Mouse (Mus musculus) telencephalon, adult 2 months (tissue): ENCODE results near the gene Sorcs2.

ENCODE experiments used
- DNase-seq: peaks from one replicate; pipeline ENCODE4 v3.0.0-alpha.2; 2011; ENCODE audit warnings: low read depth, low spot score

Sorcs2 gene

GRCm38 (mm10) chr5:36178785-36179184, 219.2 kb downstream of the Sorcs2 start:
- no peak for DNase-seq

GRCm38 (mm10) chr5:36178215-36178614, 219.7 kb downstream of the Sorcs2 start:
- DNase-seq, result no peak

GRCm38 (mm10) chr5:36176873-36177272, 221.1 kb downstream of the Sorcs2 start:
- DNase-seq, result no peak

- DNase-seq, result no peak
Measured at GRCm38 (mm10) chr5:36176409-36176808, 221.5 kb downstream of the Sorcs2 start.

- no peak for DNase-seq
Measured at GRCm38 (mm10) chr5:36174569-36175115, 223.3 kb downstream of the Sorcs2 start.

- DNase-seq, result peak; percentile 27
Measured at GRCm38 (mm10) chr5:36168963-36169650, 228.8 kb downstream of the Sorcs2 start.

GRCm38 (mm10) chr5:36166346-36167013, 231.5 kb downstream of the Sorcs2 start:
- no peak for DNase-seq

- no peak for DNase-seq
Measured at GRCm38 (mm10) chr5:36165424-36166302, 232.3 kb downstream of the Sorcs2 start.

- DNase-seq, result no peak
Measured at GRCm38 (mm10) chr5:36154879-36155485, 243.0 kb downstream of the Sorcs2 start.

- DNase-seq, result no peak
Measured at GRCm38 (mm10) chr5:36153261-36153660, 244.7 kb downstream of the Sorcs2 start.

- no peak for DNase-seq
Measured at GRCm38 (mm10) chr5:36151086-36151485, 246.9 kb downstream of the Sorcs2 start.

GRCm38 (mm10) chr5:36149098-36149497, 248.8 kb downstream of the Sorcs2 start:
- DNase-seq, result no peak

- no peak for DNase-seq
Measured at GRCm38 (mm10) chr5:36146589-36146988, 251.3 kb downstream of the Sorcs2 start.

- no peak for DNase-seq
Measured at GRCm38 (mm10) chr5:36144560-36144959, 253.4 kb downstream of the Sorcs2 start.

- DNase-seq, result no peak
Measured at GRCm38 (mm10) chr5:36141676-36142255, 256.2 kb downstream of the Sorcs2 start.

GRCm38 (mm10) chr5:36141112-36141511, 256.8 kb downstream of the Sorcs2 start:
- no peak for DNase-seq

GRCm38 (mm10) chr5:36139766-36140165, 258.2 kb downstream of the Sorcs2 start:
- DNase-seq, result no peak

GRCm38 (mm10) chr5:36135874-36136542, 261.9 kb downstream of the Sorcs2 start:
- no peak for DNase-seq

- DNase-seq, result no peak
Measured at GRCm38 (mm10) chr5:36134302-36134701, 263.6 kb downstream of the Sorcs2 start.

- no peak for DNase-seq
Measured at GRCm38 (mm10) chr5:36133893-36134292, 264.0 kb downstream of the Sorcs2 start.
